Mouse (Mus musculus) cerebellum, adult 9-10 months (tissue): ENCODE data around the gene Unc5c.

Experiments used
- DNase-seq: peaks from one replicate; pipeline ENCODE4 v3.0.0; 2022

The Unc5c gene

GRCm38 (mm10) chr3:141598936-141599335 lies 133.9 kb downstream of the Unc5c start:
- DNase-seq = peak; percentile 79

GRCm38 (mm10) chr3:141601072-141601549 lies 136.1 kb downstream of the Unc5c start:
- DNase-seq = peak; percentile 81

GRCm38 (mm10) chr3:141616718-141617117 lies 151.7 kb downstream of the Unc5c start:
- peak; percentile 65 for DNase-seq

- no peak for DNase-seq
These were observed 153.7 kb downstream of the Unc5c start for GRCm38 (mm10) chr3:141618675-141619074.

GRCm38 (mm10) chr3:141621496-141621895 lies 156.5 kb downstream of the Unc5c start:
- DNase-seq = peak; percentile 92

GRCm38 (mm10) chr3:141626935-141627638 lies 162.1 kb downstream of the Unc5c start:
- no peak for DNase-seq

DNA sequence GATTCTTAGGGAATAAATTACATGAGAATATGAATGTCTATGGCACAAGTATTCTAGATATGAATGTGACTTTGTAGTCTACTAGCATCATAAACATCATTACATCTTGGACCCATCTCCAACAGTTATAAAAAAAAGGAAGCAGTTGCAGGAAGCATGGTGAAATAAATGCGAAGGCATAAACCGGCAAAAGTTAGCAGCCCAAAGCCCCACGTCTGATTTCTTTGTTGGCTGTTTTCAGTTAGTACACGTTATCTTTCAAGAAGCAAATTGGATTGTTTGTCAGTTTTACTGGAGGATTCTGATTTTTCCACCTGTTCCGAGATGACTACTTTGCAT lies 162.6 kb downstream of the Unc5c start:
- DNase-seq = no peak

DNA sequence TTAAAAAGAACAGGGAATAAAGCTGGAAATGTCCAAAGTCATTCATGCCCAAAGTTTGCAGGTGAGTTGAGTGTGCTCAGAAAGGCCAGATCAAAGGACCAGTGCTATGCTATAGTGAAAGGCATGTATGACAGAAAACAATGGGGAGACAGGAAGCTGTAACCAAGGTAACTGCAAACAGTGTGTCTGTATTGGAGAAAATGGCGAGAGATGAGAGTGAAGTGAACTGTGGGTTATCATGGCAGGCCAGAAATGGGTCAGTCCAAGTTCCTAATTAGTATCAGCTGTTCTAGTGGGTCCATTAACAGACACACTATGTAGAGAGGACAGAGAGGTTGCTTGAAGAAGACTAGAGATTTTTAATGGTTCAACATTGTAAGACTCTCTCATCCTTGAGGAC lies 164.4 kb downstream of the Unc5c start:
- no peak for DNase-seq

GRCm38 (mm10) chr3:141637900-141638299 lies 172.9 kb downstream of the Unc5c start:
- DNase-seq = no peak

GRCm38 (mm10) chr3:141644264-141644663 lies 179.2 kb downstream of the Unc5c start:
- no peak for DNase-seq

- no peak for DNase-seq
These were observed 181.6 kb downstream of the Unc5c start for GRCm38 (mm10) chr3:141646588-141646987.

DNA sequence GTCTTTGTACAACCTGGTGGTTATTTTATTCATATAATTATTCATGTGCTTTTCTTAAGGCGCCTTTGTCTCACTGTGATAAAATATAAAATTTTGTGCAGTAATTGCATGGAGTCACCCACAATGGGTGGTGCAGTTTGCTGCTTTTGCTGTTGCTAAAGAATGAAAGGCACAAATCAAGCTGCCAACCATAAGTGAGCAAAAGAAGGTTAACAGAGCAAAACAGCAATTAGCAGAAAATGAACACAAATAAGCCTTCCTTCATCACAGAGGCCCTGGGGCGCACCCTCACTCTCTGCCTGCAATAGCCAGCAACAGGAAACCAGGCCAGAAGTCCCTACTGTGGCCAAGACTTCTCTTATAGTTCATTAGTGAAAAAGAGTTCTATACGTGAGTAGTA lies 185.6 kb downstream of the Unc5c start:
- no peak for DNase-seq

GRCm38 (mm10) chr3:141653915-141654314 lies 188.9 kb downstream of the Unc5c start:
- DNase-seq = peak; percentile 72

GRCm38 (mm10) chr3:141659041-141659789 lies 194.2 kb downstream of the Unc5c start:
- DNase-seq = no peak

GRCm38 (mm10) chr3:141660065-141661062 lies 195.3 kb downstream of the Unc5c start:
- DNase-seq = no peak

DNA sequence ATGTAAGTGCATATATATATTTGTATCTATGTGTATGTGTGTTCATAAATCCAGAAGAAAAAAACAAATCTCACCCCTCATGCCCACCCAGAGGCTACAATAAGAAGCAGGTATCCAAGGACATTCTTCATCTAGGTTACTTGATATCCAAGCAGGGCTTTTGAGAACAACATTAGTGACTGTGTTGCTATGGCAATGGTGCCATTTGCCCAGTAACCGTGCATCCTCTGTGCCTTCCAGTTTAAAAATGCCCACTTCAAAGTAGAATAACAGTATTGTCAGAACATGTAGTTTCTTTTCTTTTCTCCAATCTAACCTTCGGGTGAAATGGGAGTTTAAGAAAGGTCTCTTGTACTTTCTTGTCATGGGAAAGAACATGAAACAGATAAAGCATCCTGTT lies 224.1 kb downstream of the Unc5c start:
- DNase-seq = no peak

DNA sequence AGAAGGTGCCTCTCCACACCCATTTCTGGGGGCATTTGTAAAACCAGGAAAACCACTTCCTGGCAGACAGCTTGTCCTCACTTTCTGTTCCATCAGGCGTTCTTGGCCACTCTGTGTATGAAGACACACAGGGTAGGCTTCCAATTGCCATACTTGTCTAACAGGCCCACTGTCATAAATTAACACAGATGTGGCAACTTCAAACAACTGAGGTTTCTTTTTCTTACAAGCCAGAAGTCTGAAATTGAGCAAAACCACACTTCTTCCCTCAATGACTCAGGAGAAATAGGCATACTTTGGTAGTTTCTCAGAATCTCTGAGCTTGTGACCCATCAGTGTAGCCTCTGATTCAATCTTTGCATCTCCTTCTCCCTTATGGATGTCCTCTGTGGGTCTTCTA lies 225.7 kb downstream of the Unc5c start:
- no peak for DNase-seq

DNA sequence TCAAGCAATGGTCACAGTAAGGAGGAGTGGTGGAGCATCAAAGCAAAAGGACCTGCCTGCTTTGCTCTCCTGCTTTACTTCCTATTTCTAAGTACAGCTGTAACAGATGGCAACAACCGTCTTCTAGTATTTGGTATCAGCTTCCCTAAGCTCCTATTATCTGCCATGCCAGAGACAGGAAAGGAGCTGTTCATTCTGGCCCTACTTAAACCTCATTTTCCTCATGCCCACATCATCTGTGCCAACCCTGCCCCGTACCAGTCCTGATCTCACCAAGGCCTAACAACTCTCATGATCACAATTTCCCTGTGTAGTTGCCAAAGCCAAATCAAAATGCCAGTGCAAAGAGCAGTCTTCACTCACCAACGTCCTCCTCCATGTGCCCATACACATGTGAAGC lies 226.4 kb downstream of the Unc5c start:
- no peak for DNase-seq

DNA sequence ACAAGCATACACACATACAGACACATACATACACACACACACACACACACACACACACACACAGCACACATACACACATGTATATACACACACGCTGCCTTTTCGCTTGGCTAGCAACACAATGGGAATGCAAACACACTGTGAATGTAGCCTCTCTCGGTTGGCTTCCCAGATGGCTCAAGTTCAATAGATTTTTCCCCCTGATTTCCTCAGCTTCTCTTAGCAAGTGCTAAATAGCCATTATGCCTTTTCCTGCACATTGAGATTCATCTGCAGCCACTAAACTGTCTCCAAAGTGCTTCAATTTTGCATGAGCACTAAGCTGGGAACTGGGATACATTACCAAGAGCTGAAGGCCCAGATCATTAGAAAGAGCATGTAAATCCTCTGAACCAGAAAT lies 226.8 kb downstream of the Unc5c start:
- DNase-seq = peak; percentile 36

DNA sequence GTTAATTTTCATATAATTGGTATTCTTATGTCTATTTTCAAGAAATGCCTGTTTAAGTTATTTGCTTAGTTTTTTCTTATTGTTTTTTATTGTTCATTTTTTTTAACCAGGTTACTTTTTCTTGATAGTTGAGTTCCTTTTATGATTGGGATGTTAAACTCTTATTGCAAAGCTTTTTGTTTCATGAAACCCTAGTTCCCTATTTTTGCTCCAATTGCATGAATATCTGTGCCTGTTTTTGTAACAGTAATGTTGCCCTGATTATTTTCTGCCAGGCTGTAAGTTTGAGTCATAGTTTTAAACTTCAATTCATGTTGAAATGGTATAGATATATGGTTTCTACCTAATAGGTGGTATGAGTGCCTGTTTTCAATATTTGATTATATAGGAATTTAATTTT lies 234.2 kb downstream of the Unc5c start:
- DNase-seq = no peak

DNA sequence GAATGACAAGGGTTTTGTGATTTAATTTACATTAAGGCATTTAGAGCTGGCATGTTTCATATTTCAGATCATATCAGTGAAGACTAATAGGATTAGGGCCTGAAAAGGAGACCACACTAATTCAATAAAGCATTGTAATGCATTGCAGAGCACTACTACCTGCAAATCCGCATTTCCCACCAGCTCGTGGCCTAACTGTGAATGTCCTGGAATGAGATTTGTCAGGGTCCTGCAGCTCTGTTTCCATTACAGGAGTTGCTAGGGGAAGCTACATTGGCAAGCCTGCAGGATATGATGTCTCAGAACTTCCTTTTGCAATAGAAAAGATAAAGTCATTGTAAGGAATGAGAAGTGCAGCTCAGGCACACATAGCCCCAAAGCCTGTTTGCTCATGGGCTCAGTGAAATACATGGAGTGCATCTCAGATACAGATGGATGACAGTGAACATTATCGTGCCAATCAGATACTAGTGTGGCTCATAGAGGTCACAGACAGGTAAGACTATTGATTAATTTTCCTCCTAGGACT lies 236.4 kb downstream of the Unc5c start:
- no peak for DNase-seq

GRCm38 (mm10) chr3:141711601-141712000 lies 246.6 kb downstream of the Unc5c start:
- DNase-seq = no peak

GRCm38 (mm10) chr3:141716371-141716770 lies 251.4 kb downstream of the Unc5c start:
- DNase-seq = no peak
